In genomic region chr9:46440226-46440625, GRCm38 (mm10) we compare ENCODE assay signal across 25 mouse cellular contexts.
"Had no signal": no experiment of that assay in that cellular context is flagged by ENCODE, and none has a peak within 500 bp of the region (broad histone marks: within the 10 kb centered on the region; RNA-seq: fewer than 3 reads in every experiment).

No protein-coding gene starts in this region.

- H3K36me3 ChIP-seq: limb, embryonic 10.5 days; limb, embryonic 13.5 days; liver, embryonic 12.5 days; liver, embryonic 15.5 days; lung, embryonic 15.5 days; midbrain, embryonic 10.5 days; midbrain, embryonic 13.5 days; neural tube, embryonic 13.5 days had no signal

- H3K4me3 ChIP-seq: layer of hippocampus, adult 2 months; limb, embryonic 10.5 days; limb, embryonic 13.5 days; liver, embryonic 12.5 days; liver, embryonic 15.5 days; lung, embryonic 15.5 days; megakaryocyte, embryonic 14.5 days; midbrain, embryonic 10.5 days; midbrain, embryonic 13.5 days; myocyte; neural tube, embryonic 13.5 days had no signal

- ATAC-seq: liver, embryonic 12.5 days; midbrain, embryonic 13.5 days; midbrain, embryonic 16.5 days had no signal

- H3K27ac ChIP-seq: kidney, postnatal 0 days; layer of hippocampus, adult 2 months; limb, embryonic 10.5 days; limb, embryonic 13.5 days; liver, embryonic 12.5 days; liver, embryonic 15.5 days; lung, embryonic 15.5 days; midbrain, embryonic 10.5 days; midbrain, embryonic 13.5 days; neural tube, embryonic 13.5 days; stomach, postnatal 0 days had no signal

- H3K9me3 ChIP-seq: liver, embryonic 15.5 days; lung, embryonic 15.5 days; midbrain, embryonic 13.5 days had no signal

- H3K4me2 ChIP-seq: limb, embryonic 13.5 days; liver, embryonic 12.5 days; liver, embryonic 15.5 days; lung, embryonic 15.5 days; midbrain, embryonic 13.5 days; neural tube, embryonic 13.5 days had no signal

- DNase-seq: layer of hippocampus, adult 9-11 months; liver; lung, adult 18-20 months; lung, postnatal 10 days; lung, postnatal 36 days; right cerebral cortex, adult 18-20 months; right cerebral cortex, postnatal 14 days; right cerebral cortex, postnatal 4 days; thymus, adult 2 months; thymus, postnatal 14 days; thymus, postnatal 4 days had no signal

- H3K4me1 ChIP-seq: liver, embryonic 12.5 days; liver, embryonic 15.5 days; megakaryocyte, embryonic 14.5 days had no signal

- H3K9ac ChIP-seq: limb, embryonic 13.5 days; liver, embryonic 12.5 days; liver, embryonic 15.5 days; lung, embryonic 15.5 days; midbrain, embryonic 13.5 days; neural tube, embryonic 13.5 days had no signal
